Mouse (Mus musculus) testis, adult 2 months (tissue): ENCODE measurements around the gene Scgb1c1.

Experiments
- CTCF ChIP-seq: fragments of 200-500 bp; IDR thresholded peaks from 2 replicates; pipeline ENCODE4 v1.5.1; 2012; ENCODE audit warnings: low read depth, mild to moderate bottlenecking, inconsistent platforms, low read length, moderate library complexity; ENCODE audit not compliant: control insufficient read depth, insufficient read depth, insufficient replicate concordance
- POLR2A ChIP-seq: fragments of 200-500 bp; IDR thresholded peaks from 2 replicates; pipeline ENCODE4 v1.6.1; 2012; ENCODE audit warnings: low read depth, mild to moderate bottlenecking, inconsistent platforms, low read length, moderate library complexity; ENCODE audit not compliant: control insufficient read depth

DNA sequence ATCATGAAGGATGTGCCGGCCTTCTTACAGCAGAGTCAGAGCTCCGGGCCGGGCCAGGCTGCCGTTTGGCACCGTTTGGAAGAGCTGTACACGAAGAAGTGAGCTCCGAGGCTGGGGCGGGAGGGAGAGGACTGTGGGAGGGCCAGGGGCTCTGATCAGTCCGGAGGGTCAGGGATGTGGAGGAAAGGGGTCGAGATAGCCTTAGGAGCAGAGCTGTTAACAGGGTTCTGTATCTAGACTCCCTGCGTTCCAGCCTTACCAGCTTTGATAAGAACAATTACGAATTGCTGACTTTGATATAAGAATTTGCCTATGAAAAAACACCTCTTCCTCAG is 37.1 kb downstream of the Scgb1c1 start:
- TF ChIP-seq CTCF: no peak
- TF ChIP-seq POLR2A: no peak; the same call in 1 of the 2 replicates
